Mouse (Mus musculus) midbrain, embryonic 12.5 days (tissue): ENCODE data around the gene Il17c. TPM values are rescaled to one million over a fixed set of nuclear protein-coding genes. Genes with fewer than 3 reads are reported as not detected.

Source experiments
- ATAC-seq: fragments of 200-750 bp; cut with Nextera tagmentation; 2 replicates; pipeline ENCODE4 v1.8.0; 2017; ENCODE audit warnings: low read depth, moderate TSS enrichment, moderate library complexity; ENCODE audit not compliant: low FRiP score
- H3K27ac ChIP-seq: fragments of 300-500 bp; sonication (generic); replicated peaks from 2 replicates; pipeline ENCODE4 v1.5.1; 2016; ENCODE audit warnings: mild to moderate bottlenecking
- H3K27me3 ChIP-seq: fragments of 300-500 bp; sonication (generic); 2 replicates; pipeline ENCODE4 v1.6.1; 2016; ENCODE audit warnings: mild to moderate bottlenecking
- H3K36me3 ChIP-seq: fragments of 300-500 bp; sonication (generic); 2 replicates; pipeline ENCODE4 v1.6.1; 2016
- H3K4me1 ChIP-seq: fragments of 300-500 bp; sonication (generic); 2 replicates; pipeline ENCODE4 v1.6.1; 2016
- H3K4me2 ChIP-seq: fragments of 300-500 bp; sonication (generic); replicated peaks from 2 replicates; pipeline ENCODE4 v1.6.1; 2016; ENCODE audit warnings: mild to moderate bottlenecking, moderate library complexity
- H3K4me3 ChIP-seq: fragments of 300-500 bp; sonication (generic); 2 replicates; pipeline ENCODE4 v1.5.1; 2016; ENCODE audit warnings: mild to moderate bottlenecking
- H3K9ac ChIP-seq: fragments of 300-500 bp; sonication (generic); replicated peaks from 2 replicates; pipeline ENCODE4 v1.6.1; 2016; ENCODE audit warnings: mild to moderate bottlenecking, moderate library complexity
- H3K9me3 ChIP-seq: fragments of 300-500 bp; sonication (generic); 2 replicates; pipeline ENCODE4 v1.6.1; 2016; ENCODE audit warnings: mild to moderate bottlenecking
- WGBS: fragments of 180-500 bp; shearing (Covaris S2); methylation state at CpG from one replicate; pipeline ENCODE4 v1.1.7; 2016; 5-methylcytosine and 5-hydroxymethylcytosine counted together
- polyA plus RNA-seq: library from polyadenylated mRNA; unstranded; fragments of >200 nt; fragmentation: Nextera tagmentation; extraction: Ambion mirVana; gene quantifications from 2 replicates; pipeline ENCODE4 v1.2.1, GENCODE M21; 2016

Gene Il17c
- polyA plus RNA-seq, 1 experiment from 2014 or later: not detected

- Histone ChIP-seq H3K9ac (peak within 1 kb of the TSS; percentile 60), H3K9me3 (no peaks in the 10 kb centered on the region), H3K4me2 (peak within 1 kb of the TSS; percentile 65), H3K36me3 (peaks cover 40% of the 10 kb centered on the region), H3K27ac (no peak within 1 kb of the TSS), H3K4me3 (peak within 1 kb of the TSS; percentile 41), H3K27me3 (peaks cover 9% of the 10 kb centered on the region), H3K4me1 (peaks cover 16% of the 10 kb centered on the region)
- ATAC-seq: peak; percentile 81
- WGBS: 6% methylated on average over 45 of the region's 45 CpGs
These were observed 10.8 kb downstream of the Il17c start, which contains the start of gene Cyba for GRCm38 (mm10) chr8:122432443-122433268. TSS of gene Cyba (minus strand) at chr8:122432930.

- ATAC-seq: peak; percentile 45
- H3K36me3 ChIP-seq: peaks cover 47% of the 10 kb centered on the region
- H3K9me3 ChIP-seq: no peaks in the 10 kb centered on the region
- H3K9ac ChIP-seq: no peak overlapping the region
- H3K27me3 ChIP-seq: peaks cover 9% of the 10 kb centered on the region
- peaks cover 16% of the 10 kb centered on the region for H3K4me1 ChIP-seq
- 68% methylated on average over 11 of the region's 11 CpGs for WGBS
- H3K4me2 ChIP-seq: peak overlapping the region; percentile 65; the same call in 1 of the 2 replicates
- no peak overlapping the region for H3K27ac ChIP-seq
- H3K4me3 ChIP-seq: no peak overlapping the region; the same call in 1 of the 2 replicates
These were observed 11.6 kb downstream of the Il17c start for GRCm38 (mm10) chr8:122433269-122433905.

GRCm38 (mm10) chr8:122435375-122435774 lies 13.6 kb downstream of the Il17c start:
- peaks cover 16% of the 10 kb centered on the region for H3K4me1 ChIP-seq
- H3K36me3 ChIP-seq: peaks cover 63% of the 10 kb centered on the region
- WGBS: 94% methylated on average over 6 of the region's 6 CpGs
- H3K27ac ChIP-seq: no peak overlapping the region
- ATAC-seq: no peak
- H3K4me2 ChIP-seq: no peak overlapping the region
- peaks cover 9% of the 10 kb centered on the region for H3K27me3 ChIP-seq
- H3K9ac ChIP-seq: no peak overlapping the region
- no peaks in the 10 kb centered on the region for H3K9me3 ChIP-seq
- H3K4me3 ChIP-seq: no peak overlapping the region

GRCm38 (mm10) chr8:122436146-122436545 lies 14.3 kb downstream of the Il17c start:
- no peak overlapping the region for H3K27ac ChIP-seq
- no peak overlapping the region for H3K9ac ChIP-seq
- peaks cover 16% of the 10 kb centered on the region for H3K4me1 ChIP-seq
- no peak overlapping the region for H3K4me2 ChIP-seq
- peaks cover 63% of the 10 kb centered on the region for H3K36me3 ChIP-seq
- peaks cover 9% of the 10 kb centered on the region for H3K27me3 ChIP-seq
- H3K4me3 ChIP-seq: no peak overlapping the region
- ATAC-seq: no peak
- H3K9me3 ChIP-seq: no peaks in the 10 kb centered on the region
- 98% methylated on average over 9 of the region's 9 CpGs for WGBS

GRCm38 (mm10) chr8:122436586-122437125 lies 14.8 kb downstream of the Il17c start:
- H3K4me2 ChIP-seq: no peak overlapping the region
- H3K27ac ChIP-seq: no peak overlapping the region
- H3K9ac ChIP-seq: no peak overlapping the region
- H3K27me3 ChIP-seq: peaks cover 9% of the 10 kb centered on the region
- H3K9me3 ChIP-seq: no peaks in the 10 kb centered on the region
- no peak for ATAC-seq
- H3K4me1 ChIP-seq: peaks cover 15% of the 10 kb centered on the region
- H3K4me3 ChIP-seq: no peak overlapping the region
- H3K36me3 ChIP-seq: peaks cover 63% of the 10 kb centered on the region
- 94% methylated on average over 20 of the region's 20 CpGs for WGBS

GRCm38 (mm10) chr8:122437708-122438331 lies 16.0 kb downstream of the Il17c start:
- H3K36me3 ChIP-seq: peaks cover 63% of the 10 kb centered on the region
- no peak for ATAC-seq

GRCm38 (mm10) chr8:122439336-122439735 lies 17.5 kb downstream of the Il17c start:
- Histone ChIP-seq H3K4me2 (no peak overlapping the region), H3K4me3 (no peak overlapping the region), H3K27ac (no peak overlapping the region), H3K27me3 (no peaks in the 10 kb centered on the region), H3K36me3 (peaks cover 55% of the 10 kb centered on the region), H3K9me3 (no peaks in the 10 kb centered on the region), H3K9ac (no peak overlapping the region), H3K4me1 (peaks cover 11% of the 10 kb centered on the region)
- 95% methylated on average over 16 of the region's 16 CpGs for WGBS
- ATAC-seq: no peak

More at GRCm38 (mm10) chr8:122437708-122438331, 16.0 kb downstream of the Il17c start:
- H3K4me3 ChIP-seq: no peak overlapping the region
- H3K4me2 ChIP-seq: no peak overlapping the region
- H3K27me3 ChIP-seq: peaks cover 3% of the 10 kb centered on the region
- peaks cover 14% of the 10 kb centered on the region for H3K4me1 ChIP-seq
- H3K9ac ChIP-seq: no peak overlapping the region
- no peak overlapping the region for H3K27ac ChIP-seq
- no peaks in the 10 kb centered on the region for H3K9me3 ChIP-seq
- WGBS: 92% methylated on average over 13 of the region's 13 CpGs

GRCm38 (mm10) chr8:122441326-122441725 lies 19.5 kb downstream of the Il17c start:
- no peak overlapping the region for H3K4me2 ChIP-seq
- no peak overlapping the region for H3K9ac ChIP-seq
- peaks cover 28% of the 10 kb centered on the region for H3K4me1 ChIP-seq
- no peak overlapping the region for H3K27ac ChIP-seq
- H3K4me3 ChIP-seq: no peak overlapping the region
- WGBS: 90% methylated on average over 1 of the region's 1 CpGs
- ATAC-seq: no peak
- peaks cover 37% of the 10 kb centered on the region for H3K36me3 ChIP-seq
- H3K9me3 ChIP-seq: no peaks in the 10 kb centered on the region
- H3K27me3 ChIP-seq: no peaks in the 10 kb centered on the region

- H3K9ac ChIP-seq: peak overlapping the region; percentile 78
- H3K4me3 ChIP-seq: peak overlapping the region; percentile 70
- H3K4me1 ChIP-seq: peaks cover 28% of the 10 kb centered on the region
- H3K9me3 ChIP-seq: no peaks in the 10 kb centered on the region
- peak overlapping the region; percentile 91 for H3K4me2 ChIP-seq
- ATAC-seq: no peak
- peak overlapping the region; percentile 89 for H3K27ac ChIP-seq
- WGBS: 16% methylated on average over 7 of the region's 7 CpGs
- H3K27me3 ChIP-seq: no peaks in the 10 kb centered on the region
- H3K36me3 ChIP-seq: peaks cover 27% of the 10 kb centered on the region
These were observed 20.5 kb downstream of the Il17c start for GRCm38 (mm10) chr8:122442356-122442755.

GRCm38 (mm10) chr8:122442781-122443180 lies 21.0 kb downstream of the Il17c start:
- Histone ChIP-seq H3K27ac (peak overlapping the region; percentile 89), H3K4me2 (peak overlapping the region; percentile 91), H3K4me1 (peaks cover 28% of the 10 kb centered on the region), H3K27me3 (no peaks in the 10 kb centered on the region), H3K9me3 (no peaks in the 10 kb centered on the region), H3K9ac (peak overlapping the region; percentile 78), H3K4me3 (peak overlapping the region; percentile 70), H3K36me3 (peaks cover 23% of the 10 kb centered on the region)
- 2% methylated on average over 11 of the region's 12 CpGs for WGBS
- ATAC-seq: peak; percentile 39; the same call in 1 of the 2 replicates

GRCm38 (mm10) chr8:122443262-122444006 lies 21.6 kb downstream of the Il17c start, which contains the start of gene Mvd:
TSS of gene Mvd (minus strand) at chr8:122443422.
- peak within 1 kb of the TSS; percentile 84 for H3K9ac ChIP-seq
- peak within 1 kb of the TSS; percentile 70 for H3K4me3 ChIP-seq
- no peaks in the 10 kb centered on the region for H3K27me3 ChIP-seq
- peak within 1 kb of the TSS; percentile 98 for H3K27ac ChIP-seq
- peak; percentile 98 for ATAC-seq
- WGBS: under 1% methylated on average over 47 of the region's 47 CpGs
- H3K4me2 ChIP-seq: peak within 1 kb of the TSS; percentile 91
- H3K9me3 ChIP-seq: no peaks in the 10 kb centered on the region
- H3K4me1 ChIP-seq: peaks cover 28% of the 10 kb centered on the region
- H3K36me3 ChIP-seq: peaks cover 16% of the 10 kb centered on the region
